Mouse (Mus musculus) midbrain, embryonic 10.5 days (tissue): Measurements from ENCODE around the gene Dmac2. TPM values are rescaled to one million over a fixed set of nuclear protein-coding genes. Genes with fewer than 3 reads are reported as not detected.

Experiments
- DNase-seq: peaks from one replicate; pipeline ENCODE4 v3.0.0-alpha.2; 2017; ENCODE audit warnings: low spot score
- H3K27ac ChIP-seq: fragments of 300-500 bp; sonication (generic); replicated peaks from 2 replicates; pipeline ENCODE4 v1.5.1; 2016; ENCODE audit warnings: mild to moderate bottlenecking
- H3K27me3 ChIP-seq: fragments of 300-500 bp; sonication (generic); 2 replicates; pipeline ENCODE4 v1.6.1; 2016; ENCODE audit warnings: low read depth, mild to moderate bottlenecking; ENCODE audit not compliant: poor library complexity, severe bottlenecking
- H3K36me3 ChIP-seq: fragments of 300-500 bp; sonication (generic); 2 replicates; pipeline ENCODE4 v1.6.1; 2016; ENCODE audit warnings: mild to moderate bottlenecking, moderate library complexity
- H3K4me1 ChIP-seq: fragments of 300-500 bp; sonication (generic); 2 replicates; pipeline ENCODE4 v1.6.1; 2016
- H3K4me3 ChIP-seq: fragments of 300-500 bp; sonication (generic); 2 replicates; pipeline ENCODE4 v1.5.1; 2016; ENCODE audit warnings: mild to moderate bottlenecking, moderate library complexity
- H3K9me3 ChIP-seq: fragments of 300-500 bp; sonication (generic); replicated peaks from 2 replicates; pipeline ENCODE4 v1.6.1; 2016; ENCODE audit warnings: mild to moderate bottlenecking
- WGBS: fragments of 180-500 bp; shearing (Covaris S2); methylation state at CpG from one replicate; pipeline ENCODE4 v1.1.7; 2016; 5-methylcytosine and 5-hydroxymethylcytosine counted together
- polyA plus RNA-seq: library from polyadenylated mRNA; unstranded; fragments of >200 nt; fragmentation: Nextera tagmentation; extraction: Ambion mirVana; gene quantifications from 2 replicates; pipeline ENCODE4 v1.2.1, GENCODE M21; 2016

Dmac2 gene
- polyA plus RNA-seq, 1 experiment from 2014 or later, result 22.8 TPM

DNA sequence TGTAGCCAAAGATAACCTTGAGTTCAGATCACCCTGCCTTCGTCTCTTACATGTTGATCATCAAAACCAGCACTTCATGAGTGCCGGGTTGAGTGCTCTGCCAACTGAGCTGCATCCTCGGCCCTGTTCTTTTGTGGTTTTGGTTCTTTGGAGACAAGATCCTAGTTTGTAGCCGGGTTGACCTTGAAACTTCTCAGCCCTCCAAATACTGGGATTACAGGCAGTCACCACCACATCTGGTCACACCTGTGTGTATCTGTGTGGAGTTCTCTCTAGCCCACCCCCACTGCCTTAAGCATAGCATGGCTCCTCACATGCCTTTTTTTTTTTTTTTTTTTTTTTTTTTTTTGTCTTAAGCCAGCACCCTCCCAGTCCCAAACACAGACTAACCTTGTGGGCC, 50.9 kb downstream of the Dmac2 start:
- no peak for DNase-seq
- Histone ChIP-seq H3K4me3 (no peak overlapping the region), H3K9me3 (no peaks in the 10 kb centered on the region), H3K27me3 (peaks cover 21% of the 10 kb centered on the region), H3K27ac (no peak overlapping the region), H3K4me1 (peaks cover 8% of the 10 kb centered on the region), H3K36me3 (peaks cover 43% of the 10 kb centered on the region)
- 92% methylated on average over 4 of the region's 4 CpGs for WGBS

DNA sequence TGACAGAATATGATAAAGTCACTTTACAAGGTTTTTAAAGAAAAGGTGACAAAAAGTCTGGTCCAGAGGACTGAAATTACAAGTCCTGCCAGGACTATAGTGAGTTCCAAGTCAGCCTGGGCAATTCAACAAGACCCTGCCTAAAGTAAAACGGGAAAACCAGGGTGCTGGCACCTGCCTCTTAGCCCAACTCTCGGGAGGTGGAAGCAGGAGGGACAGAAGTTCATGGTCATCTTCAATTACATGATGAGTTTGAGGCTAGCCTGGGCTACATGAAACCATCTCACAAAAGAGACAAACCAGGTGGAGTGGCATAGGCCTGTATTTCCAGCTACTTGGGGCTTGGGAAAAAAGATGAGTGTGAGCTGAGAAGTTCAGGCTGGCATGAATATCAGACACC, 52.5 kb downstream of the Dmac2 start:
- WGBS, result 74% methylated on average over 2 of the region's 2 CpGs
- no peak for DNase-seq

DNA sequence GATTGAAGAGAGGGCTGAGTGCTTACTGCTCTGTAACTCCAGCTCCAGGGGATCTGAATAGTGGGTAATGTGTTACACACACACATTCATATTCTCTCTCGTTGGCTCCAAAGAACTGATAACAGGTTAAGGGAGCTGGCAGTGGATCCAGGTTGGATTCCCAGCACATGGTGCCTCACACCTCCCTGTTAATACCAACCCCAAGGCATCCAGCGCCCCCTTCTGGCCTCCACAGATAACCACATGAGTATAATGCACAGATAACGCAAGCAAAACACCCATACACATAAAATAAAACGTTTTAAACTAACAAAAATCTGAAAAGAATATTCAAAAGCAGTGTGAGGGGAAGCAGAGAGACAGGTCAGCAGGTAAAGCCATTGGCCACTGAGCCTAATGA, 53.2 kb downstream of the Dmac2 start:
- H3K27ac ChIP-seq, result no peak overlapping the region
- WGBS, result 58% methylated on average over 4 of the region's 4 CpGs
- peaks cover 42% of the 10 kb centered on the region for H3K27me3 ChIP-seq
- H3K4me3 ChIP-seq, result no peak overlapping the region
- no peak for DNase-seq
- peaks cover 10% of the 10 kb centered on the region for H3K4me1 ChIP-seq
- peaks cover 19% of the 10 kb centered on the region for H3K36me3 ChIP-seq
- no peaks in the 10 kb centered on the region for H3K9me3 ChIP-seq

More for the DNA sequence above, 52.5 kb downstream of the Dmac2 start:
- Histone ChIP-seq H3K9me3 (no peaks in the 10 kb centered on the region), H3K36me3 (peaks cover 27% of the 10 kb centered on the region), H3K27me3 (peaks cover 37% of the 10 kb centered on the region), H3K4me1 (peaks cover 10% of the 10 kb centered on the region), H3K27ac (no peak overlapping the region), H3K4me3 (no peak overlapping the region)

DNA sequence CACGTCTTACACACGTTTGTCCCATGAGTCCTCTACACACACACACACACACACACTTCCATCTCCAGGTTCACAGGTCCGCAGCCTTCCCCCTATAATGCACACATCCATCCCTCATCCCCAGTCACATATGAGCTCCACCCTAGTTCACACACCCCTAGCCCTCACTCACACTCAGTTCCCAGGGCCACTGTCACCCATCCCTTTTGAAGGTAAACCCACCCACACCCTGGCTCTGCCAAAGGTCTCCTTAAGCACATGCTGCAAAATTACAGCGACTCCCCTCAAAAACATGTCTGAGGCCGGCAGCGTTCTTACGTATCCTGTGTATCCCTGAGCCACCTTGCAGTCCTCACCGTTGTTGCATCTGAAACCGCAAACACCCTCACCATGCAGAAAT, 55.1 kb downstream of the Dmac2 start:
- H3K27me3 ChIP-seq, result peaks cover 55% of the 10 kb centered on the region
- peaks cover under 1% of the 10 kb centered on the region for H3K36me3 ChIP-seq
- H3K4me1 ChIP-seq, result peaks cover 10% of the 10 kb centered on the region
- 28% methylated on average over 9 of the region's 9 CpGs for WGBS
- H3K4me3 ChIP-seq, result peak overlapping the region; percentile 46
- no peak for DNase-seq
- H3K27ac ChIP-seq, result no peak overlapping the region
- no peaks in the 10 kb centered on the region for H3K9me3 ChIP-seq

DNA sequence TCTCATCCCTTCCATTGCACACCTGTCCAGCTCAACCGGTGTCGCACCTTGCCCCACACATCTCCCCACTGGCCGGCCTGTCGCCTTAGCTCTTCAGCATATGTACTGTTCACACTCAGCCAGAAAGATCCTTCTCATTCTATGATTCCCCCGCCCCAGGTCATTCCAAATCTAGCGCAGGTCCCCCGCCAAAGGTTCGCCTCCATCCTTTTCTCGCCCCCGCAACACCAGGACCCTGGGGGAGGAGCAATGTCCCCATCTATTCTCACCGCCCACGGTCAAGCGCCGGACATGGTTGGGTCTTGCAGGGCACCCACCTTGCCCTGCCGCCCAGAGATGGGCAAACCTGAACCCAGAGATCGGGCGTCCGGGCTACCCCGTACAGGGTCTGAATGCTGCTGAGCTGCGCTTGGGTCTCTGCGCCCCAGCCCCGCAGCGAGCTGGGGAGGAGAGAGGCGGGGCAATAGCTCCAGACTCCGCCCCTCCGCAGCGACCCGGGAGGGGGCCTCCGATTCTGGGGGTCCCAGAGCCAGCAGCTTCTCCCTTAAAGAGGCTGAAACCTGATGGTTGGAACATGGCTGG, 55.6 kb downstream of the Dmac2 start, which contains the start of gene Tmem91:
TSS of gene Tmem91 (minus strand) at position 448 of the 582 bp plus-strand sequence.
- Histone ChIP-seq H3K4me3 (peak within 1 kb of the TSS; percentile 46), H3K36me3 (no peaks in the 10 kb centered on the region), H3K27ac (no peak within 1 kb of the TSS), H3K4me1 (peaks cover 10% of the 10 kb centered on the region), H3K27me3 (peaks cover 60% of the 10 kb centered on the region), H3K9me3 (no peaks in the 10 kb centered on the region)
- DNase-seq, result no peak
- 4% methylated on average over 26 of the region's 29 CpGs for WGBS

Other genes with a start within 250 kb of the Dmac2 start
- not detected in 2 replicates for gene Cnfn, start 249.7 kb upstream of the Dmac2 start, polyA plus RNA-seq
- 4.7 and 7.0 TPM in 2 replicates for gene Lipe, start 220.7 kb upstream of the Dmac2 start, polyA plus RNA-seq
- gene Cxcl17, start 206.5 kb upstream of the Dmac2 start, polyA plus RNA-seq, result 0.31 and 0.37 TPM in 2 replicates
- gene Ceacam1, start 141.8 kb upstream of the Dmac2 start, polyA plus RNA-seq, result 0.53 and 0.61 TPM in 2 replicates
- not detected in 2 replicates for gene Ceacam2, start 79.6 kb upstream of the Dmac2 start, polyA plus RNA-seq
- gene Erich4, start 3.5 kb upstream of the Dmac2 start, polyA plus RNA-seq, result not detected in 2 replicates
- gene B3gnt8, start 7.2 kb downstream of the Dmac2 start, polyA plus RNA-seq, result 0.43 and 1.1 TPM in 2 replicates
- gene Bckdha, start 39.6 kb downstream of the Dmac2 start, polyA plus RNA-seq, result 45.2 and 48.2 TPM in 2 replicates
- 65.0 and 81.4 TPM in 2 replicates for gene Exosc5, start 39.8 kb downstream of the Dmac2 start, polyA plus RNA-seq
- 2.7 and 3.2 TPM in 2 replicates for gene Tmem91, start 55.8 kb downstream of the Dmac2 start, polyA plus RNA-seq
- gene B9d2, start 61.4 kb downstream of the Dmac2 start, polyA plus RNA-seq, result 38.9 TPM in 2 replicates
- 0.98 and 1.7 TPM in 2 replicates for gene Tgfb1, start 67.6 kb downstream of the Dmac2 start, polyA plus RNA-seq
- gene Ccdc97, start 99.7 kb downstream of the Dmac2 start, polyA plus RNA-seq, result 30.1 and 33.3 TPM in 2 replicates
- 55.2 and 61.8 TPM in 2 replicates for gene Hnrnpul1, start 135.3 kb downstream of the Dmac2 start, polyA plus RNA-seq
- gene Axl, start 169.3 kb downstream of the Dmac2 start, polyA plus RNA-seq, result 16.5 and 21.6 TPM in 2 replicates
- 0.25 and 0.34 TPM in 2 replicates for gene Cyp2s1, start 197.5 kb downstream of the Dmac2 start, polyA plus RNA-seq